Mouse (Mus musculus): ENCODE measurements around the gene Vmp1.

Gene Vmp1

GRCm38 (mm10) chr11:86671041-86671675 lies 12.5 kb downstream of the Vmp1 start:
- DNase-seq: no peak

GRCm38 (mm10) chr11:86668169-86668568 lies 15.5 kb downstream of the Vmp1 start:
- no peak for DNase-seq

- DNase-seq: no peak
Measured at GRCm38 (mm10) chr11:86667553-86667952, 16.1 kb downstream of the Vmp1 start.

- no peak for DNase-seq
Measured at GRCm38 (mm10) chr11:86664406-86664805, 19.2 kb downstream of the Vmp1 start.

- no peak for DNase-seq
Measured at GRCm38 (mm10) chr11:86663977-86664376, 19.7 kb downstream of the Vmp1 start.

GRCm38 (mm10) chr11:86662986-86663895 lies 20.4 kb downstream of the Vmp1 start:
- no peak for DNase-seq

- no peak for DNase-seq
Measured at GRCm38 (mm10) chr11:86657863-86658262, 25.8 kb downstream of the Vmp1 start.

- no peak for DNase-seq
Measured at GRCm38 (mm10) chr11:86656849-86657567, 26.6 kb downstream of the Vmp1 start.

- no peak for DNase-seq
Measured at GRCm38 (mm10) chr11:86655671-86656070, 28.0 kb downstream of the Vmp1 start.

GRCm38 (mm10) chr11:86654096-86654495 lies 29.5 kb downstream of the Vmp1 start:
- no peak for DNase-seq

- DNase-seq: peak; percentile 87
Measured at GRCm38 (mm10) chr11:86653446-86653845, 30.2 kb downstream of the Vmp1 start.

- no peak for DNase-seq
Measured at GRCm38 (mm10) chr11:86652578-86652979, 31.1 kb downstream of the Vmp1 start.

- no peak for DNase-seq
Measured at GRCm38 (mm10) chr11:86650676-86651075, 33.0 kb downstream of the Vmp1 start.

- DNase-seq: no peak
Measured at GRCm38 (mm10) chr11:86649542-86649941, 34.1 kb downstream of the Vmp1 start.

GRCm38 (mm10) chr11:86647706-86648447 lies 35.8 kb downstream of the Vmp1 start:
- DNase-seq: no peak

GRCm38 (mm10) chr11:86646885-86647459 lies 36.7 kb downstream of the Vmp1 start:
- DNase-seq: no peak

GRCm38 (mm10) chr11:86646136-86646834 lies 37.4 kb downstream of the Vmp1 start:
- peak; percentile 44 for DNase-seq

GRCm38 (mm10) chr11:86644553-86644952 lies 39.1 kb downstream of the Vmp1 start:
- no peak for DNase-seq

- no peak for DNase-seq
Measured at GRCm38 (mm10) chr11:86641714-86642113, 41.9 kb downstream of the Vmp1 start.

- no peak for DNase-seq
Measured at GRCm38 (mm10) chr11:86637697-86638096, 45.9 kb downstream of the Vmp1 start.

GRCm38 (mm10) chr11:86634396-86634795 lies 49.2 kb downstream of the Vmp1 start:
- no peak for DNase-seq

GRCm38 (mm10) chr11:86629941-86630340 lies 53.7 kb downstream of the Vmp1 start:
- DNase-seq: no peak

All from lung, postnatal 10 days (tissue).